Mouse (Mus musculus) cortical plate, adult 2 months (tissue): ENCODE data around the gene Pagr1b. TPM values are rescaled to one million over a fixed set of nuclear protein-coding genes. Genes with fewer than 3 reads are reported as not detected.

Experiments
- H3K27ac ChIP-seq: fragments of 200-500 bp; 2 replicates; pipeline ENCODE4 v1.5.1; 2012; ENCODE audit warnings: low read length, control low read depth, inconsistent platforms; ENCODE audit not compliant: insufficient read depth
- H3K4me1 ChIP-seq: fragments of 200-500 bp; 2 replicates; pipeline ENCODE4 v1.6.1; 2011; ENCODE audit warnings: low read length; ENCODE audit not compliant: control insufficient read depth, insufficient read depth
- H3K4me3 ChIP-seq: fragments of 200-500 bp; 2 replicates; pipeline ENCODE4 v1.5.1; 2011; ENCODE audit warnings: mild to moderate bottlenecking, low read length, control low read depth; ENCODE audit not compliant: insufficient read depth
- CTCF ChIP-seq: fragments of 200-500 bp; IDR thresholded peaks from 2 replicates; pipeline ENCODE4 v1.5.1; 2011; ENCODE audit warnings: mild to moderate bottlenecking, control low read depth, low read length; ENCODE audit not compliant: insufficient read depth; ENCODE audit errors: extremely low read depth
- POLR2A ChIP-seq: fragments of 200-500 bp; IDR thresholded peaks from 2 replicates; pipeline ENCODE4 v1.6.1; 2011; ENCODE audit warnings: mild to moderate bottlenecking, low read length, control low read depth; ENCODE audit not compliant: insufficient read depth; ENCODE audit errors: extremely low read depth
- polyA plus RNA-seq: library from polyadenylated mRNA; depleted of rRNA; stranded (reverse); fragments of >200 nt; gene quantifications from 2 replicates; pipeline ENCODE4 v1.2.3, GENCODE M21; 2012

The Pagr1b gene
- polyA plus RNA-seq, 1 experiment, result 1.8 TPM

- H3K4me3 ChIP-seq, result peak overlapping the region; percentile 85
- peak overlapping the region; percentile 76 for H3K27ac ChIP-seq
- TF ChIP-seq CTCF (no peak), POLR2A (peak; percentile 37; the same call in 1 of the 2 replicates)
- peaks cover 11% of the 10 kb centered on the region for H3K4me1 ChIP-seq
Measured at GRCm38 (mm10) chr7:127020031-127020430, 3.7 kb upstream of the Pagr1b start.

GRCm38 (mm10) chr7:127019306-127019960 is 3.1 kb upstream of the Pagr1b start:
- TF ChIP-seq POLR2A, result no peak
- TF ChIP-seq CTCF, result no peak
- peak overlapping the region; percentile 24 for H3K27ac ChIP-seq
- H3K4me1 ChIP-seq, result peaks cover 8% of the 10 kb centered on the region
- H3K4me3 ChIP-seq, result peak overlapping the region; percentile 85

DNA sequence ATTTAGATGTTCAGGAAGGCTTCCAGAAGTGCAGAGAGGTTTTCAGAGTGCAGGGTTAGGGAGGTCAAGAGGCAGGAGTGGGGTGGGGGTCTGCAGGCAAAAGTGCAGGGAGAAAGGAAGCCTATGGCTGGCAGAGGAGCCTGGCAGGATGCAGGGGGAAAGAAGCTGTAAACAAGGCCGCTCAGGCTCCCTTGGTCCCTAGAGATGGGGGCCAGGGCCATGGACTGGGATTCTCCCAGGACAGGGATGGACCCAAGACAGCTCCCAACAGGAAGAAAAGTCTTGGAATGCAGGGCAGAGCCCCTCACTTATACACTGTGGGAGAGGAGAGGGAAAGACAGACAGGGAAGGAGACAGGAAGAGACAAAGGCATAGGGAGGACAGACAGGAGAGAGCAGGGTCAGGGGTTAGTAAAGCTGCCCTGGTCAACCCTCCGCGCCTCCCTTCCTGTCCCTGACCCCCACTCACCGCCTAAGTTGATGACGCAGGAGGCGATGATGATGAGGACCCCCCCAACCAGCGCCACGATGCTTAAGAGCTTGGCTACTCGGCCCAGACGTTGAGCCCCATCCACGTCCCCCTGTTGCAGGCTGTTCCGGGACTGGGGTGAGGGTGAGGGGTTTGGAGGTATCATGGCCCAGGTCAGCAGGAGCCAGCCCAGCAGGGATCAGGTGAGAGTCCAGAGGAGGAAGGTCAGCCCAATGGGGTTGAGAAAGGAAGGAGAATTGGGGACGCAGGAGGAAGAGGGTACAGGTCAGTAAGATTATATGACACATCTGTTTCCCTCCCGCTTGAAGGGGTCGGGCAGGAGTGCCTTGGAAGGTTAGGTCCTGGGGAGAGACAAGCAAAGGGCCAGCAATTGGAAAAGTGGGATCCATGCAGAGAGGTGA is 2.4 kb upstream of the Pagr1b start:
- Histone ChIP-seq H3K4me1 (peaks cover 3% of the 10 kb centered on the region), H3K4me3 (peak overlapping the region; percentile 85), H3K27ac (peak overlapping the region; percentile 24; the same call in 1 of the 2 replicates)
- no peak for TF ChIP-seq POLR2A
- TF ChIP-seq CTCF, result no peak

DNA sequence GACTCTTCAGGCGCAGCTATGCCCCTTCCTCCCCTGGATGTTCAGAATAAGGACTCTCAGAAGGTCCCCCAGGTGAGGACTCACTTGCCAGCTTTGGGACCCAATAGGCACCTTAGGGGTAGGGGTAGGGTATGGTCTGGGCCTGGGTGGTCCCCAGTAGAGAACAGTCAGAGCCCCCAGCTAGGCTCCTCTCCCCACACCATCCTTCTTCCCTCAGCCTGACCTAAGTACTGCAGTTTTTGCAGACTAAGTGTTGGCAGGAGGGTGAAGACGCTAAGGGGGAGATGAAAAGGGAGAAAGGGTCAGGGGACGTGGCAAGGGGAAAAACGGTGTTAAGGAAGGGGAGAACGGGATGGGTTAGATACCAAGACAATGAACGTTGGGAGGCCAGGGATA is 1.7 kb upstream of the Pagr1b start:
- Histone ChIP-seq H3K4me3 (peak overlapping the region; percentile 85; the same call in 1 of the 2 replicates), H3K4me1 (peaks cover 3% of the 10 kb centered on the region; the same call in 1 of the 2 replicates), H3K27ac (no peak overlapping the region)
- no peak for TF ChIP-seq CTCF
- no peak for TF ChIP-seq POLR2A

DNA sequence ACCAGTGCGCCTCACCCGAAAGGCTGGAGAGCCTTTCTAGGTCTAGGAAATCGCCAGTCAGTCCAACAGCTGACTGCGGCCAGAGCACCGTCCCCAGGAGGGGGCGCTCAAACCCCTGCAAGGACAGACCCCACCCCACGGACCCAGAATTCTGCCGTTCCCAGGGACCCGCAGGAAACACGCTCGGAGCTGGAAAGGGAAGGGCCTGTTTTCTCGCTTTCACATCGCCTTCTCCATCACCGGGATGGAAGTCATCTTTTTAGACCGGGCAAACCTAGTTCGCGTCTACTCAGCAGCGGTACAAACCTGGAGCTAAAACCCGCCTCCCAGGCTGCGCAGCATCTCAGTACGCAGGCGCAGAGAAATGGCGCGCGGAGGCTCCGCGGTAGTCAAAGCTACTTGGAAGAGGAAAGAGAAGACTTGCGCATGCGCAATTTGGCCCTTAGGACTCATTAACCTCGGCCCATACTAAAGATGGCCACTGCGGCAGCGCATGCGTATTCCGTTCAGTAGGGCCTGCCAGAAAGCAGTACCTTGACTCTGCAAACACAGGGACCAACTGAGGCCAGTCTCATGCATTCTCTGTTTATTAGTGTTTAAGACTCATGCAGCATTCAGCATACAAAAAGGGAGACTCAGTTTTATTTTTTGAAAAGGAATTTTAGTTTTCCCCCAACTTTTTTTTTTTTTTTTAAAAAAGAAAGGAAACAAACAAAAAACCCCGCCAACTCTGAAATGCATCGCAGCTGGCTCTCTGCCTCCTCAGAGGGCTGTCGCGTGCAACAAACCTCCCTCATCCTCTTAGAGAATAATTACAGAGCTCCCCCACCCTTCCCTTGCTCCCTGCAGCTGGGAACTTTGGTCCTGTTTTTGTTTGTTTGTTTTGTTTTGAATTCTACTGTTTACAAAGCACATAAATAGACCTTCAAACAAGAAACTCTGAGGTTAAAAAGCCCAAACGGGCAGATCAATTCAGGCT is 976 bp upstream of the Pagr1b start, which contains the start of gene Pagr1a:
Pagr1a (minus strand) TSS at position 382 of the 979 bp plus-strand sequence.
- H3K4me1 ChIP-seq, result peaks cover 3% of the 10 kb centered on the region; the same call in 1 of the 2 replicates
- H3K27ac ChIP-seq, result peak within 1 kb of the TSS; percentile 86
- TF ChIP-seq CTCF, result peak; percentile 52
- peak; percentile 89 for TF ChIP-seq POLR2A
- peak within 1 kb of the TSS; percentile 85 for H3K4me3 ChIP-seq

GRCm38 (mm10) chr7:127016486-127016938 is 228 bp upstream of the Pagr1b start:
- Histone ChIP-seq H3K4me3 (peak overlapping the region; percentile 54), H3K27ac (peak overlapping the region; percentile 86), H3K4me1 (no peaks in the 10 kb centered on the region; the same call in 1 of the 2 replicates)
- TF ChIP-seq POLR2A (peak; percentile 43; the same call in 1 of the 2 replicates), CTCF (no peak)

DNA sequence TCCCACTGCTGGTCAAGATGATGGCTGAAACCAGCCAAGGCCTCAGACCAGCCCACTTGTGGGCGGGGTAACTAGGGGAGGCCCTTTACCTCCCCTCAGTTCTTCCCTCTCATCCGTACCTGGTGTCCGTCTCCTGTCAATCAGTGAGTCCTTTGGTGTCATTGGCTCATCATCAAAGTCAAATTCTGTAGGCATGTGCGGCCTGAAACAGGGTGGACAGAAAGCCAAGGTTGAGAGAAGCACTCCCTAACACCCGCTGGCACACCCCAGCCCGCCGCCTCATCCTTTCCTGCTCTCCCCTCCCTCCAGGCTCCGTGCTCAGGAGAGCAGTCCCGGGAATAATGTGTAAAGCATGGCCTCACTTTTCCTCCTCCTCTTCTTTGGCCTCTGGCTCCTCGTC is 203 bp downstream of the Pagr1b start:
- H3K27ac ChIP-seq, result peak overlapping the region; percentile 86
- peak overlapping the region; percentile 54 for H3K4me3 ChIP-seq
- H3K4me1 ChIP-seq, result no peaks in the 10 kb centered on the region
- no peak for TF ChIP-seq CTCF

GRCm38 (mm10) chr7:127014993-127015392 is 1.3 kb downstream of the Pagr1b start:
- no peak for TF ChIP-seq CTCF
- no peak for TF ChIP-seq POLR2A
- H3K4me1 ChIP-seq, result no peaks in the 10 kb centered on the region
- no peak overlapping the region for H3K4me3 ChIP-seq
- no peak overlapping the region for H3K27ac ChIP-seq
